Mouse (Mus musculus): ENCODE measurements around the gene Gm40193.

DNA sequence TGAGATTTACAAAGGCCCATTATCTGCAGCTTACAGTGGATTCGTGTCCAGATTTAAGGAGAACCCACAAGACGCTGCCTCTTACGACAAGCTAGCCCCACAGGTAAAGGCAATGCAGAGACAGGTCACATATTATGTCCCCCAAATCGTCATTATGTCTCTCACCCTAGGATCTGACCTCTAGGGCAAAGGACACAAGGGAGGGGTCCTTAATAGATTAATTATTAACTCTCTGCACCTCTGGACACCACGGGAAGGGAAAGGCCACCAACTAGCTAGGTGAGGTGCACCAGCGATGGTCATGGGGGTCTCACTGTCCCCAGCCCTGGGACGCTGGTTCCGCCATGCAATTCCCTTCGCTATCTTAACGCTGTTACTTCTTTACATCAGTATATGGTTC, 13.8 kb downstream of the Gm40193 start, which contains the start of gene Gltpd2:
- TF ChIP-seq CTCF (IDR thresholded peaks at IDR 0.05; ENCODE audit: insufficient read depth, low read depth, low read length): no peak
- TF ChIP-seq POLR2A (IDR thresholded peaks at IDR 0.05; ENCODE audit: insufficient read depth, low read depth, low read length): no peak

Measured in olfactory bulb, adult 2 months (tissue).